Mouse (Mus musculus): ENCODE results near the gene Dnajc17. TPM values are rescaled to one million over a fixed set of nuclear protein-coding genes. Genes with fewer than 3 reads are reported as not detected.

The Dnajc17 gene
- polyA plus RNA-seq, 3 experiments from 2014 or later = 16.0 to 22.4 (median 17.1) TPM

DNA sequence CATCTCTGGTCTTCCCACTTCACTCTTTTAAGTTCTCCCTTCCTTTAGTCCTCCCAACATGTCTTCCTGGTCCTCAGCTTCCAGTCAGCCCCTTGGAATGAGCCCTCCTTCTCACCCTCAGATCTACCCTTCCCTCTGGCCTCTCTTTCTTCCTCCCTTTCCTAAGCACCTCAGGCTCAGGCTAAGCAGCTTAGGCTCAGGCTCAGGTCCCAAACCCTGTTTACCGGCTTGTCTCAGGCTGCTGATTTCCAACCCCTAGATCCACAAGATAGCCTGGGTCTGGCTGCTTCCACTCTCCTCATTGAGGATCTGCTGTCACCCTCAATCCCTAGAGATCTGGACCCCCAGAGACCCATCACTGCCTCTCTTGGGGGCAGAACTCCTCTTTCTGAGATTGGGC lies 10.5 kb downstream of the Dnajc17 start:
- ATAC-seq = no peak

DNA sequence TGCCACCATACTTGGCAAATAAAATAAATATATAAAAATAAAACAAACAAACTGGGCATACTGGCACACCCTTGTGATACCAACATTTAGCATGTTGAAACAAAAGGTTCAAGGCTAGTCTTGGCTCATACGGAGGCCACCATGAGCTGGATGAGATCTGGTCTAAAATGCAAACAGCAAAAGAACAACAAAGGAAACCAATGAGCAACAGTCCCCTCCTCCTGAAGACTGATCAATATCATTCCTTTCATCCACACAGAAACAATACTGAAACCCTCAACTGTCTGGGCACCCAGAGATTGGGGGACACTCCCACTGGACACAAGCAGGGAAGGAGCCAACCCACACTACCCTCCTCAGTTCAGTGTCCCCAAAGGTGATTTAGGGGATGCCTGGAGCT lies 11.1 kb downstream of the Dnajc17 start:
- ATAC-seq = no peak

- ATAC-seq = no peak
These were observed 12.1 kb downstream of the Dnajc17 start for GRCm38 (mm10) chr2:119196316-119197108.

DNA sequence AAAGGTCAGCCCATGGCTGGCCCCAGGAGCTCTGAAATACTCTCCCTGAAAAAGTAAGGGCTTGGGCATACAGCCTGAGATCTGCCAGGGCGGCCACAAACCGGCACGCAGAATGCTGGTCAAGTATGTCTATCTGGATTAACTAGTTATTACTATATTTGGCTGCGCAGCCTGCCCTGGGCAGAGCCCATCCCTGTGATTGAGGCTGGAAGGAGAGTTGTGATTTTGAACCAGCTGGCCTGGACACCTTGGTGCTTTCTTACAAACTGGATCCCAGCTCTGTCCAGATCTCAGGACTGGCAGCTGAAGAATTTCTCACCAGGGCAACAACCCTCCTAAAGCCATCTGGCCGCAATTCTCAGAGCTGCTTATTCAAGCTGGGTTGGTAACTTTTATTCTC lies 14.5 kb downstream of the Dnajc17 start:
- ATAC-seq = no peak

DNA sequence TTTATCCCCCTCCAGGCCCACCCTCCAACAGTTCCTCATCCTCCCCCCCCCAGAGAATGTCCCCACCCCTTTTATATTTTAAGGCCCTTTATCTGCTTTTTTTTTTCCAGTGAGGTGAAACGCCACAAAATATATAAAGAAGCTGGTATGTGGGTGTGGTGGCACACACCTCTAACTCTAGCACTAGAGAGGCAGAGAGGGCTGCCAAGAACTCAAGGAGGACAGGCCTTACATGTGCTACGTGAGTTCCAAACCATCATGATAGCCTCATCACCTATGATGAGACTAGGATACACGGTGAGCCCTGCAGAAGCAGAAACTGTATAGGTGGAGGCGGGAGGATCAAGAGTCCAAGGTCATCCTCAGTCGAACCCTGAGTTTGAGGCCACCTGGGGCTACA lies 17.6 kb downstream of the Dnajc17 start:
- no peak for ATAC-seq

DNA sequence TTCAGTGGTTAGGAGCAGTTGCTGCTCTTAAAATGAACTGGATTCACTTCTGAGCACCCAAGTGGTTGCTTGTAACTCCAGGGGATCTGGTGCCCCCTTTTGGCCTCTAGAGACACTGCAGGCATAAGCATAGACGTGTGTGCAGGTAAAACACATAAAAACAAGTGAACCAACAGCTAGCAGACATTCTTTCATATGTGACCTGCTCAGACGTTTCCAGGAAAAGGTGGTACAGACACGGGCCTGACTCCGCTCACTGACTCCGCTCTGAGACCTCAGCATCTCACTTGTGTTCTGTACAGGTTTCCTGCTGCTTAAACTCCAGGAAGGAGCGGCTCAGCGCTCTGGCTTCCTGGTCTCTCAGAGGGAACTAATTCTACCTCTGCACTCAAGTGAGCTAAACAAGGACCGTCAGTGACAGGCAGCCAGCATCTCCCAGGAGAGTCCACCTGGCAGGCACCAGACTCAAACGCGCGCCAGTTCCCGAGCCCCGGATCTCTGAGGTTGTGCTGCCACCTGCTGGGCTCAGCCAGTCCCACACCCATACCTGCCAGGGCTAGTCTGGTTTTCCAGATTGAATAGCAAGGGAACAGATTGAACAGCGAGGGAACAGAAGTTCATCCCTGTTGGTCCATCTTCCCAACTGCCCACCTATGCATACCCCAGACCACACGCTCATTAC lies 19.4 kb downstream of the Dnajc17 start:
- ATAC-seq = peak; percentile 95

DNA sequence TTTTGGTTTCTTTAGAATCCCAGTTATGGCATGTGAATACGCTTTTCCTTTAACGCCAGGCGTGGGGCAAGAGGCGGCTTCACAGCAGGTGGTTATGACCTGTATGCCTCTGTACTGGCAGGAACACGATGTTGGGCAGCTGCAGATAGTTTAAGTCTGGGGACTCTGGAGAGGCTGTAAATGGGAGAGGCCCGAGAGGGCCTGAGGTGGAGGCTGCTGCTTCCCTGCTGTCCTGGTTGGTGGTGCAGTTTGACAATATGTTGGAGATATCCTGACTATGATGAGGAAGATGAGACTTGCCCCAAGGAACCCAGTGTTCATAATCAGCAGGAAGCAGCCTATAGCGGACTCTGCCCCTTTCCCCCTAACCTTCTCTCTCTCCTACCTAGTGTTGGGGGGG lies 25.7 kb downstream of the Dnajc17 start:
- no peak for ATAC-seq

DNA sequence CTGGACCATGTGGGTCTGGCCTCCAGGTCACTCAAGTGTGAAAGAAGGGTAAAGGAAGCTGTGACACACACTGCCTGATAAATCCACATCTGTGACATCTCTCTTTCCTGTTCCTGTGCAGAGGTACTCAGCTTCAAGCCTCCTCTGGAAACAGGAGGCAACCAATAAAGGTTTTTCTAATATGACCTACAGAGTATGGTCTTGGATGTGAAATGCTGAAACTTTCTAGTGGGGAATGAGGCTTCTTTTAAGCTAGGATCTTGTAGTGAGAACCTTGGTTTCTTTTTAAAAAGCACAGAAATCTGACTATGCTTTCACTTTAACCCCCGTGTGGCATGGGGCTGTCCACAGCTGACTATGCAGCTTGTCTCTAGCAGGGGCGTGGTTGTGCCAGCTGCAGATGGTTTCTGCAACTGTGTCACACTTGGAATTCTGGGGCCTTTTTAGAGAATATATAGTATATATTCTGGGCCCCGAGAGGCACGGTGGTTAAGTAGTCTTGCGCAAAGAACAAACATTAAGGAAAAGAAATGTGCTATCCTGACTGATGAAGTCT lies 31.1 kb downstream of the Dnajc17 start:
- no peak for ATAC-seq

- ATAC-seq = no peak
These were observed 31.8 kb downstream of the Dnajc17 start for GRCm38 (mm10) chr2:119176761-119177160.

- no peak for ATAC-seq
These were observed 33.0 kb downstream of the Dnajc17 start for GRCm38 (mm10) chr2:119175614-119176013.

- ATAC-seq = no peak
These were observed 33.7 kb downstream of the Dnajc17 start for GRCm38 (mm10) chr2:119174866-119175265.

- no peak for ATAC-seq
These were observed 34.5 kb downstream of the Dnajc17 start, which contains the start of gene Gm14137 for GRCm38 (mm10) chr2:119173991-119174651. Gm14137 (plus strand) TSS chr2:119174509.

GRCm38 (mm10) chr2:119172862-119173576 lies 35.6 kb downstream of the Dnajc17 start:
- no peak for ATAC-seq

DNA sequence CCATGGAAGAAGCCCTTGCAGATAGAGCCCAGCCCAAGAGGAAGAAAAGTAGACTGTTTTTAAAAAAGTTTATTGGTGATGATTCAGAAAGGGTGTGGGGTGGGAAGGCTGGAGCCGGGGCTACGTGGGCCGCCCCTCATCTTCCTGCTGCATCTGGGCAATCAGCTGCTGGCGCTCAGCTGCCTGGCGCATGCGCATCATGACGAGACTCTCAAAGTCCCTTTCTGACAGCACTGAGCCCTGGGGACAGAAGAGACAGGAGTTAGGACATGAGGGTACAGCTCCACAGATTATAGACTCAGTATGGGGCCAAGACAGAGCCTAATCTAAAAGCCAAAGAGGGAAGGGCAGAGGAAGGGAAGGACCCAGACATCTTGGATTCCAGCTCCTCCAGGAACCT lies 36.1 kb downstream of the Dnajc17 start:
- no peak for ATAC-seq

DNA sequence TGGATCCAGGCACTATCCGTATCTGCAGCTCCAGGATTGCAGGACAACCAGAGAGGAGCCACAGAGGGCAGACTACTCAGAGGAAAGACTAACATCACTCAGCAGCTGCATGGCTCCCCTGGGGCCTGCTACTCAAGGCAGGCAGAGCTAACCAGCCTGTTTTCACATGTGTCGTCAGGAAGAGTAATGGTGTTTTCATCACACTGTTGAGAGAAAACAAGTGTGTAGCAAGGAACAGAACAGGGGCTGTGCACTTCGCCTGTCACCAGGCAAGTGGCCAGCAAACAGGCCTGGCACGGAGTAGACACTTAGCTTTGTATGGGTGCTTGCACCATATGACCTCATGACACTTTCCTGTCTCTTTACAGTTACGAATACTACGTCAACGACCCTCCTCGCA lies 37.0 kb downstream of the Dnajc17 start:
- ATAC-seq = no peak

- no peak for ATAC-seq
These were observed 38.3 kb downstream of the Dnajc17 start for GRCm38 (mm10) chr2:119170282-119170681.

DNA sequence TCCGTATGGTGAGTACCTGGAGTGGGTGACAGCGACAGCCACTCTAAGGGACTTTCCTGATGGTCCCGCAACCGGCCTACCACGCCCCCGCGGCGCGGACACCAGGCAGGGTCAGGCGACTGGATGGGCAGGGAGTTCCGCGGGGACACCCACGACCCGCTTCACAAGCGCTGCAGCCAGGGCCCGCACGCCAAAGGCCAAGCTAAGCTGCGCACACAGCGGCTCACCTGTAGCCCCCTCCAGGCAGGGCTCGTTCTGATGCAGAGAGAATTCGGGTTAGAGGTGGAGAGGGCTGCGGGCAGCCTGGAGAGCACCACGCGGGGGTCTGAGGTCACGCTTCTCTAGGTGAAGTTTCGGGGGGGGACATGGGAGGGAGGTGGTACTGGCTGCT lies 40.7 kb downstream of the Dnajc17 start:
- ATAC-seq = no peak

- peak; percentile 56 for ATAC-seq
These were observed 41.4 kb downstream of the Dnajc17 start, which contains the start of gene Gchfr for GRCm38 (mm10) chr2:119166901-119167865. Gchfr (plus strand) TSS chr2:119167773.

DNA sequence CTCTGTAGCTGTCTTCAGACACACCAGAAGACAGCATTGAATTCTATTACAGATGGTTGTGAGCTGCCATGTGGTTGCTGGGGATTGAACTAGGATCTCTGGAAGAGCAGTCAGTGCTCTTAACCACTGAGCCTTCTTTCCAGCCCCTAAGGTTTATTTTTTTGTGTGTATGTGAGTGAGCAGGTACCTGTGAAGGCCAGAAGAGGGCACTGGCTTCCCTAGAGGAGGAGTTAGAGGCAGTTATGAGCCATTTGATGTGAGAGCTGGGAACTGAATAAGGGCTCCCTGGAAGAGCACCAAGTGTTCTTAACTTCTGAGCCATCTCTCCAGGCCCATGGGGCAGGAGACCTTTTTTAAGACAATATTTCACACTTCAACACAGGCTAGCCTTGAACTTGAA lies 43.2 kb downstream of the Dnajc17 start:
- ATAC-seq = no peak

DNA sequence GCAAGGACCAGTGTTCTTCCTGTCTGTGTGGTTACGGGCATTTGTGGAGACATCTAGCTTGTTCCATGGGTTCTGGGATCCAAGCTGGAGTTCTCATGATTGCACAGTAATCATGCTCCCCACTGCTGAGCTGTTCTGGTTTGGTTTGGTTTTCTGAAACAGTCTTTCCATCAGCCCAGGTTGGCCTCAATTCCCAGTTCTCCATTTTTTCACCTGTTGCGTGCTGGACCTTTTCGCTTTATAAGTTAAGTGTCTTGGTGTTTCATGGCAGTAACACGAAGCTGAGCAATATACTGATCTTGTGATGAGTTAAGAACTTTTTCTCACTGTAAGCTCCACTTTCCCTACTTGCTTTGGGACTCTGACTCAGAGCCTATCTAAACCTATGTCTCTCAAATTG lies 44.6 kb downstream of the Dnajc17 start:
- ATAC-seq = no peak

DNA sequence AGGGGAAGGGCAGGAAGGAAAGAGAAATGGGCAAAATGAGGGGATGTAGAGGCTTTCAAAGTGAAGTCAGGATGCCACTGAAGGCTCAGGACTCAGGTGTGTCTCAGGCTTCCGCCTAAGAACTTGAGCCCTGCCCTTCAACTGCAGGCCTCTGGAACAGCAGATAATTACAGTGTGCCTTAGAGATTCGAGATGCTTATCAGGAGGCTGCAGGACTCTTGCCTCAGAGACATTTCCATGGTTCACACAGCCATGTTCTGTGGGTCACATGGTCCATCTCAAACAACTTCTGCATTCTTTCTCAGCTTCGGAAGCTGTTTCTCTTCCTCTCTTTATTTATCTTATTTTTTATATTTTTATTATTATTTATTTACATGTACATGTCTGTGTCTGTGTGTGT lies 45.5 kb downstream of the Dnajc17 start:
- ATAC-seq = no peak
